Mouse (Mus musculus) CH12.LX (cell line): ENCODE data around the gene Rpa2.

Experiments
- CHD2 ChIP-seq: IDR thresholded peaks from 2 replicates; pipeline ENCODE4 v1.6.1; 2011; ENCODE audit warnings: low read length, improper control_type of control experiment
- CTCF ChIP-seq, 2 experiments: IDR thresholded peaks in 1 of 2; conservative IDR thresholded peaks in 1 of 2; 2 replicates each; pipeline ENCODE4 v1.5.1; 2011 to 2012; ENCODE audit warnings: low read depth in 2 of 2, low read length in 2 of 2, improper control_type of control experiment in 1 of 2, inconsistent platforms in 1 of 2, mild to moderate bottlenecking in 1 of 2, moderate library complexity in 1 of 2
- ELF1 ChIP-seq: IDR thresholded peaks from 2 replicates; pipeline ENCODE4 v1.6.1; 2014; ENCODE audit warnings: low read depth, mild to moderate bottlenecking, inconsistent platforms, low read length, improper control_type of control experiment
- EP300 ChIP-seq: IDR thresholded peaks from 2 replicates; pipeline ENCODE4 v1.6.1; 2011; ENCODE audit warnings: low read length, improper control_type of control experiment
- MAFK ChIP-seq: IDR thresholded peaks from 2 replicates; pipeline ENCODE4 v1.6.1; 2011; ENCODE audit warnings: low read length, improper control_type of control experiment; ENCODE audit not compliant: insufficient replicate concordance
- MAX ChIP-seq: IDR thresholded peaks from 2 replicates; pipeline ENCODE4 v1.6.1; 2011; ENCODE audit warnings: low read length, improper control_type of control experiment
- POLR2A ChIP-seq: IDR thresholded peaks from 2 replicates; pipeline ENCODE4 v1.6.1; 2011; ENCODE audit warnings: low read depth, mild to moderate bottlenecking, improper control_type of control experiment, low read length
- SIN3A ChIP-seq: IDR thresholded peaks from 2 replicates; pipeline ENCODE4 v1.6.1; 2012; ENCODE audit warnings: low read length, improper control_type of control experiment, inconsistent platforms
- TCF12 ChIP-seq: IDR thresholded peaks from 2 replicates; pipeline ENCODE4 v1.6.1; 2014; ENCODE audit warnings: low read depth, mild to moderate bottlenecking, inconsistent platforms, low read length, improper control_type of control experiment
- USF1 ChIP-seq: IDR thresholded peaks from 2 replicates; pipeline ENCODE4 v1.6.1; 2014; ENCODE audit warnings: low read depth, mild to moderate bottlenecking, inconsistent platforms, low read length, improper control_type of control experiment
- ZC3H11A ChIP-seq: IDR thresholded peaks from 2 replicates; pipeline ENCODE4 v1.6.1; 2012; ENCODE audit warnings: low read depth, mild to moderate bottlenecking, inconsistent platforms, low read length, improper control_type of control experiment

DNA sequence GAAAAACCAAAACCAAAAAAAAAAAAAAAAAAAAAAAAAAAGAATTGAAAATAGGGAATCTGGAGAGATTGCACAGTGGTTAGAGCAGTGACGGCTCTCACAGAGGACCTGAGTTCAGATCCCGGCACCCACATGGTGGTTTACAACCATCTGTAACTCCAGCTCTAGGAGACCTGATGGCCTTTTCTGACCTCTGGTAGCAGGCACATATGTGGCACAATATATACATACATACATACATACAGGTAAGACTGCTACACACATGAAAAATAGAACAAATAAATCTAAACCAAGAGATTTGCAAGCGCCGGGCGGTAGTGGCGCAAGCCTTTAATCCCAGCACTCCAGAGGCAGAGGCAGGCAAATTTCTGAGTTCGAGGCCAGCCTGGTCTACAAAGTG, 35.7 kb downstream of the Rpa2 start:
- TF ChIP-seq CHD2 (no peak), POLR2A (no peak), EP300 (no peak), CTCF (conservative IDR thresholded peaks at IDR 0.05 in 1 of 2, IDR thresholded peaks at IDR 0.05 in 1 of 2; ENCODE audit: low read depth in 2 of 2, low read length in 2 of 2) (no peak), TCF12 (no peak), MAX (no peak), ZC3H11A (no peak), USF1 (no peak), SIN3A (no peak), MAFK (no peak), ELF1 (no peak)
